Mouse (Mus musculus): ENCODE measurements around the gene Vamp9. TPM values are rescaled to one million over a fixed set of nuclear protein-coding genes. Genes with fewer than 3 reads are reported as not detected.

Vamp9 gene
- not detected in 2 replicates for polyA plus RNA-seq (2012; rRNA removed; ENCODE audit: low replicate concordance)

GRCm38 (mm10) chr5:99906181-99906956 is at the start of gene Vamp9:
Gene Vamp9 (plus strand): TSS chr5:99906254.

GRCm38 (mm10) chr5:99978699-99979442 is 72.8 kb downstream of the Vamp9 start, which contains the start of the genes Hnrnpd and 4930524J08Rik:
Gene Hnrnpd (minus strand): TSS chr5:99978938.
Gene 4930524J08Rik (plus strand): TSS chr5:99979061.

Other genes starting within 250 kb of the Vamp9 start
- 4.4 and 4.5 TPM in 2 replicates for gene Rasgef1b, start 177.2 kb upstream of the Vamp9 start, polyA plus RNA-seq (2012; rRNA removed; ENCODE audit: low replicate concordance)
- 8.3 and 40.6 TPM in 2 replicates for gene Hnrnpd, start 72.7 kb downstream of the Vamp9 start, polyA plus RNA-seq (2012; rRNA removed; ENCODE audit: low replicate concordance)
- gene 4930524J08Rik, start 72.8 kb downstream of the Vamp9 start, polyA plus RNA-seq (2012; rRNA removed; ENCODE audit: low replicate concordance): 0.40 and 4.4 TPM in 2 replicates
- gene Hnrnpdl, start 133.4 kb downstream of the Vamp9 start, polyA plus RNA-seq (2012; rRNA removed; ENCODE audit: low replicate concordance): 59.1 and 62.9 TPM in 2 replicates
- 21.6 and 34.7 TPM in 2 replicates for gene Enoph1, start 133.7 kb downstream of the Vamp9 start, polyA plus RNA-seq (2012; rRNA removed; ENCODE audit: low replicate concordance)

Measured in mammary gland, adult 2 months (tissue).